Mouse (Mus musculus) limb, embryonic 14.5 days (tissue): ENCODE measurements at regions not wholly inside any gene's neighbourhood (a gene's known extent, or its start where the extent isn't known, plus 50 kb on each side); places are given as distances from the start of the nearest gene placed in this dataset.

Experiments
- ATAC-seq: fragments of 200-750 bp; cut with Nextera tagmentation; 2 replicates; pipeline ENCODE4 v1.8.0; 2017; ENCODE audit warnings: low read depth, moderate number of reproducible peaks, moderate TSS enrichment; ENCODE audit not compliant: low FRiP score
- DNase-seq: peaks from one replicate; pipeline ENCODE4 v3.0.0-alpha.2; 2015; ENCODE audit warnings: low spot score
- H3K27ac ChIP-seq: fragments of 300-500 bp; sonication (generic); replicated peaks from 2 replicates; pipeline ENCODE4 v1.5.1; 2014; ENCODE audit warnings: low read depth, mild to moderate bottlenecking, low read length, moderate library complexity, mixed read lengths
- H3K27me3 ChIP-seq: fragments of 300-500 bp; sonication (generic); 2 replicates; pipeline ENCODE4 v1.6.1; 2014; ENCODE audit warnings: low read length, mixed read lengths; ENCODE audit not compliant: control insufficient read depth, insufficient read depth
- H3K36me3 ChIP-seq: fragments of 300-500 bp; sonication (generic); 2 replicates; pipeline ENCODE4 v1.6.1; 2014; ENCODE audit warnings: mild to moderate bottlenecking, low read length, moderate library complexity, mixed read lengths; ENCODE audit not compliant: control insufficient read depth, insufficient read depth
- H3K4me1 ChIP-seq: fragments of 300-500 bp; sonication (generic); 2 replicates; pipeline ENCODE4 v1.6.1; 2014; ENCODE audit warnings: antibody characterized with exemption, low read length, mixed read lengths; ENCODE audit not compliant: control insufficient read depth, insufficient read depth
- H3K4me2 ChIP-seq: fragments of 300-500 bp; sonication (generic); replicated peaks from 2 replicates; pipeline ENCODE4 v1.6.1; 2014; ENCODE audit warnings: low read depth, mild to moderate bottlenecking, low read length, moderate library complexity; ENCODE audit not compliant: severe bottlenecking
- H3K4me3 ChIP-seq: fragments of 300-500 bp; sonication (generic); replicated peaks from 2 replicates; pipeline ENCODE4 v1.5.1; 2014; ENCODE audit warnings: low read length
- H3K9ac ChIP-seq: fragments of 300-500 bp; sonication (generic); 2 replicates; pipeline ENCODE4 v1.6.1; 2014; ENCODE audit warnings: mild to moderate bottlenecking, low read depth, low read length, moderate library complexity; ENCODE audit not compliant: severe bottlenecking
- H3K9me3 ChIP-seq: fragments of 300-500 bp; sonication (generic); 2 replicates; pipeline ENCODE4 v1.6.1; 2016; ENCODE audit warnings: low read length; ENCODE audit not compliant: control insufficient read depth
- POLR2A ChIP-seq: fragments of 200-500 bp; IDR thresholded peaks from 2 replicates; pipeline ENCODE4 v1.8.0; 2012; ENCODE audit warnings: inconsistent platforms, mild to moderate bottlenecking, moderate library complexity, borderline replicate concordance; ENCODE audit not compliant: insufficient read depth, insufficient read length; ENCODE audit errors: extremely low read depth
- whole genome bisulfite sequencing: fragments of 180-500 bp; shearing (Covaris S2); extraction: QIAGEN DNeasy Blood & Tissue Kit; methylation state at CpG from one replicate; pipeline ENCODE4 v1.1.7; 2014; 5-methylcytosine and 5-hydroxymethylcytosine counted together

GRCm38 (mm10) chr14:104939961-104940360 lies 237.2 kb downstream of the Rbm26 start:
- no peak for ATAC-seq
- H3K27me3 ChIP-seq, result no peaks in the 10 kb centered on the region
- H3K27ac ChIP-seq, result no peak overlapping the region
- no peaks in the 10 kb centered on the region for H3K36me3 ChIP-seq
- no peak for DNase-seq
- TF ChIP-seq POLR2A, result no peak
- no peak overlapping the region for H3K4me3 ChIP-seq
- no peak overlapping the region for H3K9ac ChIP-seq
- 82% methylated on average over 15 of the region's 15 CpGs for WGBS
- no peak overlapping the region for H3K4me2 ChIP-seq
- no peaks in the 10 kb centered on the region for H3K4me1 ChIP-seq
- no peaks in the 10 kb centered on the region for H3K9me3 ChIP-seq

GRCm38 (mm10) chr14:104937083-104937864 lies 239.9 kb downstream of the Rbm26 start:
- Histone ChIP-seq H3K36me3 (no peaks in the 10 kb centered on the region), H3K4me2 (no peak overlapping the region), H3K9ac (no peak overlapping the region), H3K27me3 (no peaks in the 10 kb centered on the region), H3K9me3 (no peaks in the 10 kb centered on the region), H3K4me3 (no peak overlapping the region), H3K27ac (no peak overlapping the region), H3K4me1 (no peaks in the 10 kb centered on the region)
- ATAC-seq, result no peak
- WGBS, result 85% methylated on average over 10 of the region's 10 CpGs
- TF ChIP-seq POLR2A, result no peak
- no peak for DNase-seq

- Histone ChIP-seq H3K4me3 (no peak overlapping the region), H3K27ac (no peak overlapping the region), H3K27me3 (no peaks in the 10 kb centered on the region), H3K9ac (no peak overlapping the region), H3K4me1 (no peaks in the 10 kb centered on the region), H3K36me3 (no peaks in the 10 kb centered on the region), H3K4me2 (no peak overlapping the region), H3K9me3 (no peaks in the 10 kb centered on the region)
- 74% methylated on average over 11 of the region's 11 CpGs for WGBS
- ATAC-seq (no peak), DNase-seq (no peak)
- no peak for TF ChIP-seq POLR2A
Observed at GRCm38 (mm10) chr14:104935956-104936355, 241.2 kb downstream of the Rbm26 start.

- no peak for ATAC-seq
- DNase-seq, result no peak
- no peaks in the 10 kb centered on the region for H3K9me3 ChIP-seq
- H3K4me1 ChIP-seq, result no peaks in the 10 kb centered on the region
- H3K4me3 ChIP-seq, result no peak overlapping the region
- no peak overlapping the region for H3K4me2 ChIP-seq
- no peaks in the 10 kb centered on the region for H3K36me3 ChIP-seq
- H3K27ac ChIP-seq, result no peak overlapping the region
- no peaks in the 10 kb centered on the region for H3K27me3 ChIP-seq
- no peak overlapping the region for H3K9ac ChIP-seq
- no peak for TF ChIP-seq POLR2A
Observed at GRCm38 (mm10) chr14:104905706-104906105, 271.4 kb downstream of the Rbm26 start.

DNA sequence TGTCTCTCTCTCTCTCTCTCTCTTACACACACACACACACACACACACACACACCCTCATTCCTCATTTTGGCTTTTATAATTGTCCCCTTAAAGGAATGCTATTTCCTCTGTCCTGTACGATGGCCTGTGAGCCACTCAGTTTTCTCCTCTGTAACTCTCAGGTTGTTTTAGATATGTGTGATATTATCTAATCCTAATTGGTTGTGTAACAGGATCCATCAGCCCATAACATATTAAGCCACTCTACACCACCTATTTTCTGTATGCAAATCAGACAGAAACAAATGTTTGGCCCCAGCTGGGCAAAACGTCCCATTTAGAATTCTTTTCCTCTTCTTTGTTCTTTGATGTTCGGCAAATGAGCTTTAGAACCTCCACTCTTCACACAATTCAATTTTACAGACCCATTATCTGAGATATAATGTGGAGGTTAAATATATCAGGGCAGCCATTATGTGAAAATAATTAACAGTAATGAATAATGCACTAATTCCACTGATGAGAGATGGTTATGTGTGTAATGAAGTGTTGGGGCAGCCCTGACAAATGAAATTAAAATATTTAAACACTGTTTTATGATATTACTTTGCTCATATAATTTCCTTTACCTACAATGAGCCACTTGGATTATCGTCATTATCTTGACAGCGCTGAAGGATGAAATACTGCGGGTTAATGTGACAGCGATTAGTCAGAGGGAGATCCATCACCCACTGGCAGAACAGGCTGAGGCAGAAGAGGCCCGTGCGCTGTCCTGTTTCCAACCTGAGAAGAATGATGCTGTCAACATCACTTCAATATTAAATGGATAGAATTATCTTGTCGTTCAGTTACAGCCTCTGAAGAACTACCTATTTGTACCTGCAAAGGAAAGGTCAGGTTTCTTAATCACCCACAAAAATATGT lies 274.8 kb downstream of the Rbm26 start:
- no peak for TF ChIP-seq POLR2A
- Histone ChIP-seq H3K27me3 (no peaks in the 10 kb centered on the region), H3K27ac (no peak overlapping the region), H3K9me3 (no peaks in the 10 kb centered on the region), H3K4me2 (no peak overlapping the region), H3K9ac (no peak overlapping the region), H3K4me3 (no peak overlapping the region), H3K4me1 (no peaks in the 10 kb centered on the region), H3K36me3 (no peaks in the 10 kb centered on the region)
- DNase-seq (no peak), ATAC-seq (no peak)
- WGBS, result 51% methylated on average over 10 of the region's 10 CpGs
